Mouse (Mus musculus) left cerebral cortex, postnatal 36 days (tissue): Measurements from ENCODE around the gene Ptprd. TPM values are rescaled to one million over a fixed set of nuclear protein-coding genes. Genes with fewer than 3 reads are reported as not detected.
A peak's percentile ranks its signal among the peaks of the same experiment; 100 is the strongest.
"Not testable (repeated sequence)": the region's sequence is repeated elsewhere in the genome, so short reads cannot be mapped to it uniquely, and the experiment has no call there.

ENCODE experiments used
- DNase-seq, 2 experiments: peaks; one replicate each; pipeline ENCODE4 v3.0.0; 2021 to 2022; ENCODE audit warnings: low spot score in 2 of 2, mixed read lengths in 1 of 2
- intact Hi-C: fragments of 180-260 bp; cut with DNase I; formaldehyde crosslinking; loops from one replicate; pipeline ENCODE4 v1.15.1; 2025
- total RNA-seq, 2 experiments: library from RNA; stranded (reverse); gene quantifications; 2 replicates each; pipeline ENCODE4 v1.2.3; 2021

The Ptprd gene
- total RNA-seq, 2 experiments from 2014 or later: 313 to 350 TPM

- DNase-seq: no peak
- intact Hi-C loops: no loop called here
Observed at GRCm38 (mm10) chr4:76192031-76192430, 2019.7 kb downstream of the Ptprd start.

- DNase-seq: no peak
- intact Hi-C loops: no loop called here
Observed at GRCm38 (mm10) chr4:76190788-76191187, 2021.0 kb downstream of the Ptprd start.

- intact Hi-C loops: no loop called here
Observed at GRCm38 (mm10) chr4:76183095-76183494, 2028.7 kb downstream of the Ptprd start.

GRCm38 (mm10) chr4:76179497-76179896, 2032.3 kb downstream of the Ptprd start:
- intact Hi-C loops: no loop called here
- DNase-seq: no peak

More at GRCm38 (mm10) chr4:76183095-76183494, 2028.7 kb downstream of the Ptprd start:
- no peak for DNase-seq

GRCm38 (mm10) chr4:76175086-76175485, 2036.7 kb downstream of the Ptprd start:
- peak; percentile 29 to 44 for DNase-seq
- intact Hi-C loops: no loop called here

GRCm38 (mm10) chr4:76155750-76156149, 2056.0 kb downstream of the Ptprd start:
- intact Hi-C loops: no loop called here
- DNase-seq: no peak

GRCm38 (mm10) chr4:76154190-76154589, 2057.6 kb downstream of the Ptprd start:
- no peak for DNase-seq
- intact Hi-C loops: no loop called here

- DNase-seq: no peak
- intact Hi-C loops: no loop called here
Observed at GRCm38 (mm10) chr4:76144925-76145324, 2066.8 kb downstream of the Ptprd start.

GRCm38 (mm10) chr4:76144333-76144732, 2067.4 kb downstream of the Ptprd start:
- intact Hi-C loops: no loop called here
- no peak for DNase-seq

- DNase-seq: no peak
- intact Hi-C loops: no loop called here
Observed at GRCm38 (mm10) chr4:76137901-76138300, 2073.9 kb downstream of the Ptprd start.

GRCm38 (mm10) chr4:76136625-76137024, 2075.1 kb downstream of the Ptprd start:
- no peak for DNase-seq
- intact Hi-C loops: no loop called here

- no peak for DNase-seq
- intact Hi-C loops: no loop called here
Observed at GRCm38 (mm10) chr4:76091845-76092244, 2119.9 kb downstream of the Ptprd start.

- intact Hi-C loops: no loop called here
Observed at GRCm38 (mm10) chr4:76089866-76090265, 2121.9 kb downstream of the Ptprd start.

GRCm38 (mm10) chr4:76076051-76076450, 2135.7 kb downstream of the Ptprd start:
- intact Hi-C loops: no loop called here
- DNase-seq: no peak

More at GRCm38 (mm10) chr4:76089866-76090265, 2121.9 kb downstream of the Ptprd start:
- no peak for DNase-seq

- intact Hi-C loops: no loop called here
- DNase-seq: no peak
Observed at GRCm38 (mm10) chr4:76073286-76073685, 2138.5 kb downstream of the Ptprd start.

- intact Hi-C loops: no loop called here
- no peak for DNase-seq
Observed at GRCm38 (mm10) chr4:76071720-76072119, 2140.0 kb downstream of the Ptprd start.

- intact Hi-C loops: no loop called here
- DNase-seq: no peak
Observed at GRCm38 (mm10) chr4:76056836-76057235, 2154.9 kb downstream of the Ptprd start.

GRCm38 (mm10) chr4:76045650-76046049, 2166.1 kb downstream of the Ptprd start:
- intact Hi-C loops: no loop called here
- DNase-seq: no peak

- no peak for DNase-seq
- intact Hi-C loops: no loop called here
Observed at GRCm38 (mm10) chr4:76044802-76045201, 2167.0 kb downstream of the Ptprd start.

GRCm38 (mm10) chr4:76037178-76037577, 2174.6 kb downstream of the Ptprd start:
- DNase-seq, intact Hi-C loops: not testable (repeated sequence)

GRCm38 (mm10) chr4:76025571-76026325, 2186.0 kb downstream of the Ptprd start:
- no peak for DNase-seq
- intact Hi-C loops: no loop called here

GRCm38 (mm10) chr4:76024502-76024821, 2187.3 kb downstream of the Ptprd start:
- no peak for DNase-seq
- intact Hi-C loops: no loop called here
